Mouse (Mus musculus): Measurements from ENCODE around the gene Mcrip2. TPM values are rescaled to one million over a fixed set of nuclear protein-coding genes. Genes with fewer than 3 reads are reported as not detected.

Gene Mcrip2
- polyA plus RNA-seq, 1 experiment from 2014 or later: 13.9 TPM

GRCm38 (mm10) chr17:25883824-25884223, 15.3 kb upstream of the Mcrip2 start:
- Histone ChIP-seq H3K36me3 (ENCODE audit: control insufficient read depth, insufficient read depth, low read length) (peaks cover 46% of the 10 kb centered on the region), H3K4me2 (ENCODE audit: low read length) (no peak overlapping the region), H3K4me3 (replicated peaks; ENCODE audit: low read depth, low read length) (no peak overlapping the region), H3K4me1 (ENCODE audit: control insufficient read depth, insufficient read depth, low read length) (peaks cover 20% of the 10 kb centered on the region), H3K9me3 (ENCODE audit: control insufficient read depth, low read length) (no peaks in the 10 kb centered on the region), H3K27ac (replicated peaks; ENCODE audit: low read depth, low read length) (0 out of 2 replicates have a peak overlapping the region, but pooled peaks have one; percentile 14), H3K27me3 (ENCODE audit: control insufficient read depth, insufficient read depth, low read length) (no peaks in the 10 kb centered on the region), H3K9ac (replicated peaks; ENCODE audit: low read length) (no peak overlapping the region)
- no peak for DNase-seq
- ATAC-seq (ENCODE audit: low FRiP score, low TSS enrichment): no peak
- 92% methylated on average over 3 of the region's 3 CpGs for WGBS

- H3K9ac ChIP-seq (replicated peaks; ENCODE audit: low read length): no peak overlapping the region
- no peak overlapping the region for H3K4me3 ChIP-seq (replicated peaks; ENCODE audit: low read depth, low read length)
- H3K4me2 ChIP-seq (ENCODE audit: low read length): no peak overlapping the region
- 0 out of 2 replicates have a peak overlapping the region, but pooled peaks have one; percentile 14 for H3K27ac ChIP-seq (replicated peaks; ENCODE audit: low read depth, low read length)
- no peaks in the 10 kb centered on the region for H3K9me3 ChIP-seq (ENCODE audit: control insufficient read depth, low read length)
- 68% methylated on average over 8 of the region's 8 CpGs for WGBS
- ATAC-seq (ENCODE audit: low FRiP score, low TSS enrichment): no peak
- peaks cover 20% of the 10 kb centered on the region for H3K4me1 ChIP-seq (ENCODE audit: control insufficient read depth, insufficient read depth, low read length)
- DNase-seq: no peak
- peaks cover 51% of the 10 kb centered on the region for H3K36me3 ChIP-seq (ENCODE audit: control insufficient read depth, insufficient read depth, low read length)
- no peaks in the 10 kb centered on the region for H3K27me3 ChIP-seq (ENCODE audit: control insufficient read depth, insufficient read depth, low read length)
These were observed 14.7 kb upstream of the Mcrip2 start for GRCm38 (mm10) chr17:25883268-25883667.

- Histone ChIP-seq H3K4me2 (ENCODE audit: low read length) (no peak overlapping the region), H3K27me3 (ENCODE audit: control insufficient read depth, insufficient read depth, low read length) (no peaks in the 10 kb centered on the region), H3K27ac (replicated peaks; ENCODE audit: low read depth, low read length) (peak overlapping the region; percentile 33; the same call in 1 of the 2 replicates), H3K9me3 (ENCODE audit: control insufficient read depth, low read length) (no peaks in the 10 kb centered on the region), H3K9ac (replicated peaks; ENCODE audit: low read length) (no peak overlapping the region), H3K4me3 (replicated peaks; ENCODE audit: low read depth, low read length) (no peak overlapping the region), H3K36me3 (ENCODE audit: control insufficient read depth, insufficient read depth, low read length) (peaks cover 58% of the 10 kb centered on the region), H3K4me1 (ENCODE audit: control insufficient read depth, insufficient read depth, low read length) (peaks cover 20% of the 10 kb centered on the region)
- WGBS: 32% methylated on average over 5 of the region's 5 CpGs
- DNase-seq: no peak
- no peak for ATAC-seq (ENCODE audit: low FRiP score, low TSS enrichment)
These were observed 13.7 kb upstream of the Mcrip2 start for GRCm38 (mm10) chr17:25882306-25882705.

GRCm38 (mm10) chr17:25881691-25882090, 13.1 kb upstream of the Mcrip2 start:
- Histone ChIP-seq H3K4me1 (ENCODE audit: control insufficient read depth, insufficient read depth, low read length) (peaks cover 25% of the 10 kb centered on the region), H3K36me3 (ENCODE audit: control insufficient read depth, insufficient read depth, low read length) (peaks cover 58% of the 10 kb centered on the region), H3K9me3 (ENCODE audit: control insufficient read depth, low read length) (no peaks in the 10 kb centered on the region), H3K4me3 (replicated peaks; ENCODE audit: low read depth, low read length) (no peak overlapping the region), H3K4me2 (ENCODE audit: low read length) (no peak overlapping the region), H3K27ac (replicated peaks; ENCODE audit: low read depth, low read length) (peak overlapping the region; percentile 27; the same call in 1 of the 2 replicates), H3K27me3 (ENCODE audit: control insufficient read depth, insufficient read depth, low read length) (no peaks in the 10 kb centered on the region), H3K9ac (replicated peaks; ENCODE audit: low read length) (no peak overlapping the region)
- DNase-seq (no peak), ATAC-seq (ENCODE audit: low FRiP score, low TSS enrichment) (no peak)
- 22% methylated on average over 4 of the region's 4 CpGs for WGBS

- Histone ChIP-seq H3K4me2 (ENCODE audit: low read length) (no peak overlapping the region), H3K36me3 (ENCODE audit: control insufficient read depth, insufficient read depth, low read length) (peaks cover 58% of the 10 kb centered on the region), H3K27ac (replicated peaks; ENCODE audit: low read depth, low read length) (peak overlapping the region; percentile 27; the same call in 1 of the 2 replicates), H3K9me3 (ENCODE audit: control insufficient read depth, low read length) (no peaks in the 10 kb centered on the region), H3K4me1 (ENCODE audit: control insufficient read depth, insufficient read depth, low read length) (peaks cover 31% of the 10 kb centered on the region), H3K4me3 (replicated peaks; ENCODE audit: low read depth, low read length) (no peak overlapping the region), H3K27me3 (ENCODE audit: control insufficient read depth, insufficient read depth, low read length) (no peaks in the 10 kb centered on the region), H3K9ac (replicated peaks; ENCODE audit: low read length) (peak overlapping the region; percentile 7; the same call in 1 of the 2 replicates)
- DNase-seq: peak; percentile 65
- WGBS: 4% methylated on average over 5 of the region's 5 CpGs
- ATAC-seq (ENCODE audit: low FRiP score, low TSS enrichment): no peak
These were observed 12.5 kb upstream of the Mcrip2 start for GRCm38 (mm10) chr17:25880913-25881641.

GRCm38 (mm10) chr17:25880196-25880910, 11.8 kb upstream of the Mcrip2 start, which contains the start of gene Wfikkn1:
TSS of gene Wfikkn1 (minus strand) at chr17:25880858.
- DNase-seq: no peak
- H3K4me2 ChIP-seq (ENCODE audit: low read length): no peak within 1 kb of the TSS
- H3K4me3 ChIP-seq (replicated peaks; ENCODE audit: low read depth, low read length): no peak within 1 kb of the TSS
- H3K36me3 ChIP-seq (ENCODE audit: control insufficient read depth, insufficient read depth, low read length): peaks cover 57% of the 10 kb centered on the region
- no peaks in the 10 kb centered on the region for H3K9me3 ChIP-seq (ENCODE audit: control insufficient read depth, low read length)
- WGBS: 19% methylated on average over 5 of the region's 5 CpGs
- peak within 1 kb of the TSS; percentile 7; the same call in 1 of the 2 replicates for H3K9ac ChIP-seq (replicated peaks; ENCODE audit: low read length)
- peaks cover 34% of the 10 kb centered on the region for H3K4me1 ChIP-seq (ENCODE audit: control insufficient read depth, insufficient read depth, low read length)
- peak within 1 kb of the TSS; percentile 27; the same call in 1 of the 2 replicates for H3K27ac ChIP-seq (replicated peaks; ENCODE audit: low read depth, low read length)
- H3K27me3 ChIP-seq (ENCODE audit: control insufficient read depth, insufficient read depth, low read length): no peaks in the 10 kb centered on the region
- ATAC-seq (ENCODE audit: low FRiP score, low TSS enrichment): no peak

- Histone ChIP-seq H3K27ac (replicated peaks; ENCODE audit: low read depth, low read length) (no peak overlapping the region), H3K4me2 (ENCODE audit: low read length) (no peak overlapping the region), H3K9ac (replicated peaks; ENCODE audit: low read length) (no peak overlapping the region), H3K27me3 (ENCODE audit: control insufficient read depth, insufficient read depth, low read length) (no peaks in the 10 kb centered on the region), H3K36me3 (ENCODE audit: control insufficient read depth, insufficient read depth, low read length) (peaks cover 51% of the 10 kb centered on the region), H3K4me3 (replicated peaks; ENCODE audit: low read depth, low read length) (no peak overlapping the region), H3K9me3 (ENCODE audit: control insufficient read depth, low read length) (no peaks in the 10 kb centered on the region), H3K4me1 (ENCODE audit: control insufficient read depth, insufficient read depth, low read length) (peaks cover 34% of the 10 kb centered on the region)
- no peak for DNase-seq
- 64% methylated on average over 8 of the region's 8 CpGs for WGBS
- ATAC-seq (ENCODE audit: low FRiP score, low TSS enrichment): no peak
These were observed 11.2 kb upstream of the Mcrip2 start for GRCm38 (mm10) chr17:25879750-25880149.

GRCm38 (mm10) chr17:25879261-25879660, 10.7 kb upstream of the Mcrip2 start:
- H3K4me1 ChIP-seq (ENCODE audit: control insufficient read depth, insufficient read depth, low read length): peaks cover 37% of the 10 kb centered on the region
- peaks cover 46% of the 10 kb centered on the region for H3K36me3 ChIP-seq (ENCODE audit: control insufficient read depth, insufficient read depth, low read length)
- H3K4me2 ChIP-seq (ENCODE audit: low read length): no peak overlapping the region
- DNase-seq (peak; percentile 39), ATAC-seq (ENCODE audit: low FRiP score, low TSS enrichment) (no peak)
- no peak overlapping the region for H3K27ac ChIP-seq (replicated peaks; ENCODE audit: low read depth, low read length)
- H3K9ac ChIP-seq (replicated peaks; ENCODE audit: low read length): no peak overlapping the region
- H3K9me3 ChIP-seq (ENCODE audit: control insufficient read depth, low read length): no peaks in the 10 kb centered on the region
- WGBS: 40% methylated on average over 4 of the region's 4 CpGs
- no peaks in the 10 kb centered on the region for H3K27me3 ChIP-seq (ENCODE audit: control insufficient read depth, insufficient read depth, low read length)
- H3K4me3 ChIP-seq (replicated peaks; ENCODE audit: low read depth, low read length): no peak overlapping the region

Measured in midbrain, embryonic 14.5 days (tissue).